Mouse (Mus musculus): Measurements from ENCODE around the gene Pphln1. TPM values are rescaled to one million over a fixed set of nuclear protein-coding genes. Genes with fewer than 3 reads are reported as not detected.
A peak's percentile ranks its signal among the peaks of the same experiment; 100 is the strongest.

Gene Pphln1
- polyA plus RNA-seq, 1 experiment from 2014 or later, result 37.0 TPM

- Histone ChIP-seq H3K4me2 (ENCODE audit: low read depth, low read length) (peak overlapping the region; percentile 86), H3K4me1 (ENCODE audit: control insufficient read depth, insufficient read depth, low read length) (peaks cover 67% of the 10 kb centered on the region), H3K27ac (ENCODE audit: low read length) (peak overlapping the region; percentile 100), H3K36me3 (ENCODE audit: control insufficient read depth, insufficient read depth) (no peaks in the 10 kb centered on the region), H3K9me3 (replicated peaks; ENCODE audit: control insufficient read depth, low read length) (no peaks in the 10 kb centered on the region), H3K4me3 (ENCODE audit: low read length) (peak overlapping the region; percentile 87), H3K27me3 (ENCODE audit: control insufficient read depth, insufficient read depth, low read length) (no peaks in the 10 kb centered on the region), H3K9ac (ENCODE audit: low read length) (peak overlapping the region; percentile 95)
- peak; percentile 86 for ATAC-seq (replicated peaks; ENCODE audit: extremely low read depth, insufficient read depth, low FRiP score)
- under 1% methylated on average over 85 of the region's 85 CpGs for WGBS
Observed at GRCm38 (mm10) chr15:93518941-93519835, 121.0 kb downstream of the Pphln1 start.

DNA sequence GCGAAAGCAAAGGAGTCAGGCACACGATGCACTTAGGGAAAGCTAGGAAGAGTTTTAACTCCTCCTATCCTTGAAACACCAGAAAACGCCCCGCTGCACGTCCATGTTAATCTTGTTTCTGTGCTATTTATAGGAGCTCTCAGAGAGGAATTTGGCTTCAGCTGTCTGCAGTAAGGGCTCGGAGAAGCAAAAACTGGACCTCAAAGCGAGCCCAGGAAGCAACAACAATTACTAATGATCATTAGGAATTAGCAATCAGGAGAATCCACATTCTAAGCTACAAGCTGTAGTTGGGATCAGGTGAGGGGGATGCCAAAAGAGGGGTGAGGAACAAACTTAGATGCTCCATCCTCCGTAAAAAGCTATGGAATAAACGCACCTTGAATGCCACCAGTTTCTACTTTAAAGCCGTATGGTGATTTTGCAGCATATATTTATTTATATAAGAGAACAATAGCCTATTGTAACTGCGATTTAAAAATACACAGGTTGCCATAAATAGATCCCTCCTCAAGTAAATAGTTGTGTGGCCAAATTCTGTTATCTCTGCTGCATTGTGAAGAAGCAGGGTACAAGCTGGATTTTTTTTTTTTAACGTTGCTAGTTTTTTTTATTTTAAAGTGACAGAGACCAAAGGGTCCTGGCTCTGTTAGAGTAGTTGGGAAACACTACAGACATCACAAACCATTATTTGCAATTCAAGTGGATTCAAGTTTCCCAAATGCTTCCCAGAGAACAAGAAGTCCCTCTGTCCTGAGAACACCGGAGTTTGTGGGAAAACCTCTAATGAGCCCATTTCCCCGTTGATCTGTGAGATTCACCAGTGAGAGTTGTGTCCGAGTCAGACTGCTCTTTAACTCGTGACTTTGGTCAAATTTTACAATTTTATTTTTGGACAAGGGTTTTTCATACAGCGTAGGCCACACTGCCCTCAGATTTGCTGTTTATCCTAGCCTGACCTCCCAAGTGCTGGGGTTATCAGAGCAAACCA lies 122.0 kb downstream of the Pphln1 start:
- Histone ChIP-seq H3K4me3 (ENCODE audit: low read length) (peak overlapping the region; percentile 87), H3K36me3 (ENCODE audit: control insufficient read depth, insufficient read depth) (no peaks in the 10 kb centered on the region), H3K9me3 (replicated peaks; ENCODE audit: control insufficient read depth, low read length) (no peaks in the 10 kb centered on the region), H3K9ac (ENCODE audit: low read length) (peak overlapping the region; percentile 95), H3K27me3 (ENCODE audit: control insufficient read depth, insufficient read depth, low read length) (no peaks in the 10 kb centered on the region), H3K4me1 (ENCODE audit: control insufficient read depth, insufficient read depth, low read length) (peaks cover 63% of the 10 kb centered on the region), H3K27ac (ENCODE audit: low read length) (peak overlapping the region; percentile 100), H3K4me2 (ENCODE audit: low read depth, low read length) (peak overlapping the region; percentile 86)
- ATAC-seq (replicated peaks; ENCODE audit: extremely low read depth, insufficient read depth, low FRiP score), result peak; percentile 46; the same call in 1 of the 2 replicates
- 4% methylated on average over 17 of the region's 17 CpGs for WGBS

DNA sequence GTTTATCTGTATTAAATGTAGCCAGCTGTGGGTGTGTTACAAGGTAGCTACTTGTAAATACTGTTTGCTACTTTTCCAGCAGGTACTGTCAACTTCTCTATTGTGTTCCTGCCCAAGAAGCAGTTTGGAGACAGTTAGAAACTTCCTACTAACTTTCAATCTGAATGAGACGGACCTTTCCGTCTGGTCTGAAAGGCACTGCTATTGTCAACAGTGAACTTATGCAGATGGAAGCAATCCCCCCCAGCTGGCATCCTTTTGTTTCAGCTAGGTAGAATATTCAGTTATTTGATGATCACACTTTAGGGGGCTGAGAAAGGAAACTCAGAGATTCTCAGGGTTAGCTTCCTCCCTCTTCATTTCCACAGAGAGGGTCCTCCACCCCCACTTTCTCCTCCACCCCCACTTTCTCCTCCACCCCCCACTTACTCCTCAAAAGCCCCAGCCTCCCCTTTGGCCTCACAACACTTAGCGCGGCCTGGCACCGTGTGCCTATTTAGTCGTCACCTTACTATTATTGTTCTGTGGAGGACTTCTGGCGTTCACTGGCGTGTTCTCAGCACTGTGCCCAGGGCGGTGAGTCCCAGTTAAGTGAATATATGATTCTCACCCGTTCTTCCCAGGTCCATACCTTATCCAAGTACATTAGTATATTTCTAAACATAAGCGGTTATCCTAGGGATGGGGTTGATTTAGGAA lies 123.1 kb downstream of the Pphln1 start:
- Histone ChIP-seq H3K4me2 (ENCODE audit: low read depth, low read length) (peak overlapping the region; percentile 86), H3K4me3 (ENCODE audit: low read length) (no peak overlapping the region), H3K4me1 (ENCODE audit: control insufficient read depth, insufficient read depth, low read length) (peaks cover 63% of the 10 kb centered on the region), H3K9ac (ENCODE audit: low read length) (peak overlapping the region; percentile 95), H3K27ac (ENCODE audit: low read length) (peak overlapping the region; percentile 100), H3K9me3 (replicated peaks; ENCODE audit: control insufficient read depth, low read length) (no peaks in the 10 kb centered on the region), H3K36me3 (ENCODE audit: control insufficient read depth, insufficient read depth) (no peaks in the 10 kb centered on the region), H3K27me3 (ENCODE audit: control insufficient read depth, insufficient read depth, low read length) (no peaks in the 10 kb centered on the region)
- no peak for ATAC-seq (replicated peaks; ENCODE audit: extremely low read depth, insufficient read depth, low FRiP score)
- 29% methylated on average over 11 of the region's 11 CpGs for WGBS

DNA sequence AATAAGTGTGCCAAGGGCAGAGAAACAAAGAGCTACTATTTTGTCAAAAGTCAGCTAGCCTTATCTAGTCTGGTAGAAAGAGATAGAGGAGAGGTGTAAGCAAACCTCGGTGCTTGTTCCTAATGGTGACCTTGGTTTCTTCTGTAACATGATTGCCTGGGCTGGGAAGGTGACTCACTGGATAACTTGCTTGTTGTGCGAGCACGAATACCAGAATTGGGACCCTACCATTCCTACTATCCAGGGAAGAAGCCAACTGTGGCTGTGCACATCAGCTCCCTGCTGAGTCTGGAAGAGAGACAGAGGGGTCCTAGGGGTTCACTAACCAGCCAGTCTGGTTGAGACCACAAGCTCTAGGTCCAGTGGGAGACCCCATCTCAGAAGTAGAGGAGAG lies 123.6 kb downstream of the Pphln1 start:
- H3K4me1 ChIP-seq (ENCODE audit: control insufficient read depth, insufficient read depth, low read length), result peaks cover 62% of the 10 kb centered on the region
- 28% methylated on average over 3 of the region's 3 CpGs for WGBS
- no peaks in the 10 kb centered on the region for H3K9me3 ChIP-seq (replicated peaks; ENCODE audit: control insufficient read depth, low read length)
- no peak overlapping the region for H3K4me3 ChIP-seq (ENCODE audit: low read length)
- H3K27me3 ChIP-seq (ENCODE audit: control insufficient read depth, insufficient read depth, low read length), result no peaks in the 10 kb centered on the region
- H3K36me3 ChIP-seq (ENCODE audit: control insufficient read depth, insufficient read depth), result no peaks in the 10 kb centered on the region
- H3K9ac ChIP-seq (ENCODE audit: low read length), result peak overlapping the region; percentile 95; the same call in 1 of the 2 replicates
- ATAC-seq (replicated peaks; ENCODE audit: extremely low read depth, insufficient read depth, low FRiP score), result no peak
- 0 out of 2 replicates have a peak overlapping the region, but pooled peaks have one; percentile 10 for H3K4me2 ChIP-seq (ENCODE audit: low read depth, low read length)
- peak overlapping the region; percentile 100 for H3K27ac ChIP-seq (ENCODE audit: low read length)

DNA sequence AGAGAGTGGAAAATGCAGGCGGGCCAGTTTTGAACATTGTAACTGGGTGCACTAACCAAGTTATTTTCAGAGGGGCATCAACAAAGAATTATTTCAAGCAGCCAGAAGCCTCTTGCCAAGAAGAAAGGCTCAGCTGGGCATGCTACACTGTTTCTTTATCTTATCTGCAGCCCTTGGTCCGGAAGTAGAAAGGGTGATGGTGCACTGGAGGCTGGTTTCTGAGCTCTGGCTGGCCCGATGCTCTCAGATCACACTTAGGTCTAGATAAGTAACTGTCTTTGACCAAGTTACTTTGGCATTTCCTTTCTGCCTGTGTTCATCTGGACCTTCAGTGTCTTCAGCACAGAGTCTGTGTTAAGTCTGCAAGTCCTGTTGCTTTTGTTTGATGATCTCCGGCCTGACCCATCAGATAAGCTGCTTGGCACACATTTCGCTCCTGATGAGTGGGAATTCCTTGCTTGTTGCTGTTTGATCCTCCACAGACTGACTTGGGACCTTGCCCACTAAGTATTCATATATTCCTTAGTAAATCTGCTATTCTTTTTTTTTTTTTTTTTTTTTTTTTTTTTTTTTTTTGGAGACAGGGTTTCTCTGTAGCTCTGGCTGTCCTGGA lies 127.3 kb downstream of the Pphln1 start:
- no peaks in the 10 kb centered on the region for H3K9me3 ChIP-seq (replicated peaks; ENCODE audit: control insufficient read depth, low read length)
- 0 out of 2 replicates have a peak overlapping the region, but pooled peaks have one; percentile 14 for H3K9ac ChIP-seq (ENCODE audit: low read length)
- no peak overlapping the region for H3K4me3 ChIP-seq (ENCODE audit: low read length)
- ATAC-seq (replicated peaks; ENCODE audit: extremely low read depth, insufficient read depth, low FRiP score), result peak; percentile 58
- peaks cover 68% of the 10 kb centered on the region for H3K4me1 ChIP-seq (ENCODE audit: control insufficient read depth, insufficient read depth, low read length)
- no peaks in the 10 kb centered on the region for H3K36me3 ChIP-seq (ENCODE audit: control insufficient read depth, insufficient read depth)
- peak overlapping the region; percentile 86 for H3K27ac ChIP-seq (ENCODE audit: low read length)
- H3K27me3 ChIP-seq (ENCODE audit: control insufficient read depth, insufficient read depth, low read length), result no peaks in the 10 kb centered on the region
- WGBS, result 19% methylated on average over 5 of the region's 5 CpGs
- H3K4me2 ChIP-seq (ENCODE audit: low read depth, low read length), result peak overlapping the region; percentile 33; the same call in 1 of the 2 replicates

DNA sequence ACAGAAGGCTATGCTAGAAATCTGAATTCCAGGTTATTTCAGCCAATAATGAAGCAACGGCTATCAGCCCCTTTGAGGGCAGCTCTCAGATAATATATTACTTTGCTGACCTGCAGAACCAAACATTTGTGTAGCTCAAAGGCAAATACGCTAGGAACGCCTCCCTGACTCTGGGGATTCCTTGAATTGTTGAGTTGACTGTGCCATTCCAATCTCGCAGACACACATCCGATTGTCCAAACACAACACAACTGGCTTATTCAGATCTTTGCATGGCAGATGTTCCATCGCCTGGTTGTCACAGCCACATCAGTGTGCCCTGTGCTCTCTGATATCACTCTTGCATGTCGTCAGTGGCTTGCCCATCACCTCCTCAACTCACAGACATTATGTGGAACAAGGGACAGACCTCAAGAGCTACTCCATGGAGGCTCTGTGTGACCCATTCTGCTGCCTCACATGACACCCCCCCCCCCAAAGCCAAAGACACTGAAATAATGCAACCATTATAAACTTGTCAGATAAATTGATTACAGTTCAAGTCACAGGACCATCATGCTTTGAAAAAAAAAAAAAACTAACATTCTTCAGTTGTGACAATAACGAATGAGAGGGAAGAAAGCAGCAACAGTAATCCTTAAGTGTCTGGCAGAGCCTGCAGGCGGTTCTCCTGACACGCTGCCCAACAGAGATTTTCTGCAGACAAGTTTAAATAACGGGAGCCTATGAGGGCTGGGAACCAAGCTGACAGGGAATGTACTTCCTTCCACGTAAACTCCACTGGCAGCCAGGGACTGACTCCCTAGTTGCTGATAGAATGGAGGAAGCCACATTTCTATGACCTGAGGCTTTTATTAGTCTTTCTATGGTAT lies 131.9 kb downstream of the Pphln1 start:
- Histone ChIP-seq H3K4me2 (ENCODE audit: low read depth, low read length) (0 out of 2 replicates have a peak overlapping the region, but pooled peaks have one; percentile 17), H3K4me3 (ENCODE audit: low read length) (no peak overlapping the region), H3K27ac (ENCODE audit: low read length) (peak overlapping the region; percentile 34), H3K9ac (ENCODE audit: low read length) (no peak overlapping the region), H3K4me1 (ENCODE audit: control insufficient read depth, insufficient read depth, low read length) (peaks cover 54% of the 10 kb centered on the region), H3K9me3 (replicated peaks; ENCODE audit: control insufficient read depth, low read length) (no peaks in the 10 kb centered on the region), H3K36me3 (ENCODE audit: control insufficient read depth, insufficient read depth) (no peaks in the 10 kb centered on the region), H3K27me3 (ENCODE audit: control insufficient read depth, insufficient read depth, low read length) (no peaks in the 10 kb centered on the region)
- 0 out of 2 replicates have a peak, but pooled peaks have one; percentile 21 for ATAC-seq (replicated peaks; ENCODE audit: extremely low read depth, insufficient read depth, low FRiP score)
- 24% methylated on average over 12 of the region's 12 CpGs for WGBS

DNA sequence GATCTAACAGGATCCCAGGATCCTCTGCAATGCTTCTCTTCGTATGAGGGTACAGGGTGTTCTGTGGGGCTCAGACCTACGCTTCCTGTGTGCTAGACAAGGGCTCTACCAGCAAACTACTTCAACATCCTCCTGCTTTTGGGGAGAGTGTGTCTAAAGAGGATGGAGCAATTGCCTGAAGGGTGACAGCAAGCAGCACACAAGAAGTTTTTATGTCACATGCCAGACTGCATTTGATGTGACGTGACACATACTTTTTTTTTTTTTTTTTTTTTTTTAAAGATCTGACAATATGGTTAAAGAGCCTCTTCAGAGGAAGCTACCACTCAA lies 132.5 kb downstream of the Pphln1 start:
- Histone ChIP-seq H3K4me2 (ENCODE audit: low read depth, low read length) (no peak overlapping the region), H3K4me3 (ENCODE audit: low read length) (no peak overlapping the region), H3K27ac (ENCODE audit: low read length) (peak overlapping the region; percentile 34), H3K27me3 (ENCODE audit: control insufficient read depth, insufficient read depth, low read length) (no peaks in the 10 kb centered on the region), H3K4me1 (ENCODE audit: control insufficient read depth, insufficient read depth, low read length) (peaks cover 48% of the 10 kb centered on the region), H3K9ac (ENCODE audit: low read length) (no peak overlapping the region), H3K36me3 (ENCODE audit: control insufficient read depth, insufficient read depth) (no peaks in the 10 kb centered on the region), H3K9me3 (replicated peaks; ENCODE audit: control insufficient read depth, low read length) (no peaks in the 10 kb centered on the region)
- WGBS, result 47% methylated on average over 3 of the region's 3 CpGs
- ATAC-seq (replicated peaks; ENCODE audit: extremely low read depth, insufficient read depth, low FRiP score), result 0 out of 2 replicates have a peak, but pooled peaks have one; percentile 2
